ENCODE assay signal across 9 mouse cellular contexts in the genomic region with DNA sequence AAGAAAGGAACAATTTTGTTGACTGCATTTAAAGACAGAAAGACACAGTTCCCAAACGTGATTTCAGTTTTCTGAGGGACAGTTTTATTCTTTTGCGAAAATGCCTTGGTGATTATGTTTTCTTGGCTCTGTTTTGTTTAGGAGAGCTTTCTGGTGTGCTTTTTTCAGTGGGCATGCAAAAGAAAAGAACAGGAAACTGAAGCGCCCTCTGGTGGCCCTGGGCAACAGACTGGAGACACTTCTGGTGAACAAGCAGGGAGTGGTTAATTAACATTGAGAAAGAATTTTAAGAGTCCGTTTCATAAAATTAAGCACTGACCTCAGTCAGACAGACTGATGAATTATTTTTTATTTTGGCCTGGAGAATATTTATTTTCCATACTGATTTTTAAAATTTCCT. TPM values are rescaled to one million over a fixed set of nuclear protein-coding genes. Genes with fewer than 3 reads are reported as not detected.
DNase-seq lines count a peak whose midpoint lies in the region; ATAC-seq lines count a peak whose summit lies in the region.
"Had no signal": no experiment of that assay in that cellular context is flagged by ENCODE, and none has a peak within 500 bp of the region (broad histone marks: within the 10 kb centered on the region; RNA-seq: fewer than 3 reads in every experiment).

No protein-coding gene starts in this region.

- H3K27ac ChIP-seq in kidney, embryonic 15.5 days = no peak overlapping the region
- no peak overlapping the region for H3K27ac ChIP-seq in limb, embryonic 10.5 days
- H3K27ac ChIP-seq: neural tube, embryonic 12.5 days had no signal

- no peaks in the 10 kb centered on the region for H3K4me1 ChIP-seq in kidney, embryonic 15.5 days
- no peaks in the 10 kb centered on the region for H3K4me1 ChIP-seq in limb, embryonic 10.5 days
- H3K4me1 ChIP-seq: neural tube, embryonic 12.5 days had no signal

- H3K27me3 ChIP-seq in kidney, embryonic 15.5 days = no peaks in the 10 kb centered on the region
- H3K27me3 ChIP-seq in limb, embryonic 10.5 days (ENCODE audit: low read depth, poor library complexity, severe bottlenecking) = no peaks in the 10 kb centered on the region
- H3K27me3 ChIP-seq: neural tube, embryonic 12.5 days had no signal

- no peaks in the 10 kb centered on the region for H3K9me3 ChIP-seq in kidney, embryonic 15.5 days (replicated peaks)
- no peaks in the 10 kb centered on the region for H3K9me3 ChIP-seq in limb, embryonic 10.5 days (replicated peaks)
- H3K9me3 ChIP-seq: neural tube, embryonic 12.5 days had no signal

- no peak overlapping the region for H3K4me2 ChIP-seq in kidney, embryonic 15.5 days
- H3K4me2 ChIP-seq: neural tube, embryonic 12.5 days had no signal

- 34% methylated on average over 4 of the region's 4 CpGs for WGBS in kidney, embryonic 15.5 days
- WGBS in limb, embryonic 10.5 days = 37% methylated on average over 4 of the region's 4 CpGs

- H3K4me3 ChIP-seq in kidney, embryonic 15.5 days (replicated peaks) = no peak overlapping the region
- no peak overlapping the region for H3K4me3 ChIP-seq in limb, embryonic 10.5 days
- H3K4me3 ChIP-seq: neural tube, embryonic 12.5 days had no signal

- peak; percentile 9 for DNase-seq in kidney, adult 11 months
- DNase-seq in NIH3T3 (ENCODE audit: low read depth) = peak; percentile 85
- peak; percentile 82 to 83 for DNase-seq in cerebellum, postnatal 10 days
- peak; percentile 73 for DNase-seq in heart, postnatal 4 days
- peak; percentile 80 for DNase-seq in limb, embryonic 10.5 days (ENCODE audit: low spot score)
- peak; percentile 72 for DNase-seq in retina, postnatal 1 day
- DNase-seq in urinary bladder, postnatal 36 days (ENCODE audit: low spot score in 2 of 2) = peak; percentile 38 to 61

- no peaks in the 10 kb centered on the region for H3K36me3 ChIP-seq in kidney, embryonic 15.5 days
- no peaks in the 10 kb centered on the region for H3K36me3 ChIP-seq in limb, embryonic 10.5 days
- H3K36me3 ChIP-seq: neural tube, embryonic 12.5 days had no signal

- no peak for ATAC-seq in kidney, embryonic 15.5 days (replicated peaks; ENCODE audit: low FRiP score)

- no peak overlapping the region for H3K9ac ChIP-seq in kidney, embryonic 15.5 days
- H3K9ac ChIP-seq: neural tube, embryonic 12.5 days had no signal

RNA-seq across cellular contexts. Expression of gene Neil3, which starts 25.1 kb away (rescaled TPM):
- 29.1 and 34.2 TPM in 2 replicates for polyA plus RNA-seq in kidney, embryonic 15.5 days (2015; fragmentation: Nextera tagmentation; extraction: Ambion mirVana)
- 10 to 100 TPM; 14.3 to 17.2 TPM for total RNA-seq in heart, postnatal 4 days (2021)
- 19.8 and 22.9 TPM in 2 replicates for polyA plus RNA-seq in limb, embryonic 10.5 days (2016; fragmentation: Nextera tagmentation; extraction: Ambion mirVana)

Comparison
In these comparisons a context has a peak if more than half of its experiments do, and no peak if none do; other contexts are left out.
1. DNase-seq: peak in every context shown above with its lines; median percentile 85 in NIH3T3; 82 in cerebellum, postnatal 10 days; 80 in limb, embryonic 10.5 days; 73 in heart, postnatal 4 days; 72 in retina, postnatal 1 day; 50 in urinary bladder, postnatal 36 days; 9 in kidney, adult 11 months.